Mouse (Mus musculus) bone marrow macrophage, adult 2 months (primary cell): ENCODE measurements around the gene Svopl.

Experiments used
- CTCF ChIP-seq: IDR thresholded peaks from 2 replicates; pipeline ENCODE4 v1.5.1; 2012; ENCODE audit warnings: low read depth, mild to moderate bottlenecking, low read length, moderate library complexity
- POLR2A ChIP-seq: IDR thresholded peaks from 2 replicates; pipeline ENCODE4 v1.6.1; 2012; ENCODE audit warnings: mild to moderate bottlenecking, low read depth, low read length, borderline replicate concordance

DNA sequence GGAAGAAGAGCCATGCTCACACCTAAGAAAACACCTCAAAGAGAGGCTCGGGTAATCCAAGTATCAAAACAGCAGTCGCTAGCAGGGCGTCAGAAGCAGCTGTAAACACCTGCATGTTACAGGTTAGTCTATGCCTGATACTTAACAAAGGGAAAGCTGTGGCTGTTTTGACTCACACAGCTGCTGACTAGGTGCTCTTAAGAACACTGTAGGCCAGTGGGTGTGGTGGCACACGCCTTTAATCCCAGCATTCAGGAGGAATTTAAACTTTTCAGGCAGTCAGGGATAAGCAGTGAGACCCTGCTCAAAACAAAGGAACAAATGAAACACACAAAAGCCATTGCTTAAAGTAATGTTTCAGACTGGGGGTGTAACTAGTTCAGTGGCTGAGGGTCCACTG, 36.4 kb upstream of the Svopl start:
- TF ChIP-seq CTCF (no peak), POLR2A (no peak)
